Mouse (Mus musculus) midbrain, embryonic 10.5 days (tissue): ENCODE measurements around the gene Cops6. TPM values are rescaled to one million over a fixed set of nuclear protein-coding genes. Genes with fewer than 3 reads are reported as not detected.

ENCODE experiments used
- DNase-seq: peaks from one replicate; pipeline ENCODE4 v3.0.0-alpha.2; 2017; ENCODE audit warnings: low spot score
- H3K27ac ChIP-seq: fragments of 300-500 bp; sonication (generic); replicated peaks from 2 replicates; pipeline ENCODE4 v1.5.1; 2016; ENCODE audit warnings: mild to moderate bottlenecking
- H3K27me3 ChIP-seq: fragments of 300-500 bp; sonication (generic); 2 replicates; pipeline ENCODE4 v1.6.1; 2016; ENCODE audit warnings: low read depth, mild to moderate bottlenecking; ENCODE audit not compliant: poor library complexity, severe bottlenecking
- H3K36me3 ChIP-seq: fragments of 300-500 bp; sonication (generic); 2 replicates; pipeline ENCODE4 v1.6.1; 2016; ENCODE audit warnings: mild to moderate bottlenecking, moderate library complexity
- H3K4me1 ChIP-seq: fragments of 300-500 bp; sonication (generic); 2 replicates; pipeline ENCODE4 v1.6.1; 2016
- H3K4me3 ChIP-seq: fragments of 300-500 bp; sonication (generic); 2 replicates; pipeline ENCODE4 v1.5.1; 2016; ENCODE audit warnings: mild to moderate bottlenecking, moderate library complexity
- H3K9me3 ChIP-seq: fragments of 300-500 bp; sonication (generic); replicated peaks from 2 replicates; pipeline ENCODE4 v1.6.1; 2016; ENCODE audit warnings: mild to moderate bottlenecking
- WGBS: fragments of 180-500 bp; shearing (Covaris S2); methylation state at CpG from one replicate; pipeline ENCODE4 v1.1.7; 2016; 5-methylcytosine and 5-hydroxymethylcytosine counted together
- polyA plus RNA-seq: library from polyadenylated mRNA; unstranded; fragments of >200 nt; fragmentation: Nextera tagmentation; extraction: Ambion mirVana; gene quantifications from 2 replicates; pipeline ENCODE4 v1.2.1, GENCODE M21; 2016

Cops6 gene
- polyA plus RNA-seq, 1 experiment from 2014 or later: 369 TPM

DNA sequence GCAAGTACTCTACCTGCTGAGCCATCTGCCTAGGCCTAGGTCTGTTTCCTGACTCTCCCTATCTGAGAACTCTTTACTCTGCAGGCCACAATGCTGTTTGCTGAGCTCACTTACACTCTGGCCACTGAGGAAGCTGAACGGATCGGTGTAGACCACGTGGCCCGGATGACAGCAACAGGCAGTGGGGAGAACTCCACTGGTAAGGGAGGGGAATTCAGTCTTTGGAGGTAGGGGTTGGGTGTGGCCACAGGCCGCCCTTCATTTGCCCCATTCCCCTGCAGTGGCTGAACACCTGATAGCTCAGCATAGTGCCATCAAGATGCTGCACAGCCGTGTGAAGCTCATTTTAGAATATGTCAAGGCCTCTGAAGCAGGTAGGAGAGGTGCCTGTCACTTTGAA lies 2.2 kb downstream of the Cops6 start:
- H3K9me3 ChIP-seq: no peaks in the 10 kb centered on the region
- DNase-seq: no peak
- peak overlapping the region; percentile 18; the same call in 1 of the 2 replicates for H3K4me3 ChIP-seq
- no peak overlapping the region for H3K27ac ChIP-seq
- no peaks in the 10 kb centered on the region for H3K27me3 ChIP-seq
- peaks cover 19% of the 10 kb centered on the region for H3K4me1 ChIP-seq
- peaks cover 61% of the 10 kb centered on the region for H3K36me3 ChIP-seq
- 78% methylated on average over 6 of the region's 6 CpGs for WGBS

- Histone ChIP-seq H3K9me3 (no peaks in the 10 kb centered on the region), H3K4me3 (no peak overlapping the region; the same call in 1 of the 2 replicates), H3K27me3 (no peaks in the 10 kb centered on the region), H3K36me3 (peaks cover 67% of the 10 kb centered on the region), H3K4me1 (peaks cover 19% of the 10 kb centered on the region), H3K27ac (no peak overlapping the region)
- 75% methylated on average over 10 of the region's 10 CpGs for whole genome bisulfite sequencing
- no peak for DNase-seq
Measured at GRCm38 (mm10) chr5:138163610-138164009, 2.7 kb downstream of the Cops6 start.

DNA sequence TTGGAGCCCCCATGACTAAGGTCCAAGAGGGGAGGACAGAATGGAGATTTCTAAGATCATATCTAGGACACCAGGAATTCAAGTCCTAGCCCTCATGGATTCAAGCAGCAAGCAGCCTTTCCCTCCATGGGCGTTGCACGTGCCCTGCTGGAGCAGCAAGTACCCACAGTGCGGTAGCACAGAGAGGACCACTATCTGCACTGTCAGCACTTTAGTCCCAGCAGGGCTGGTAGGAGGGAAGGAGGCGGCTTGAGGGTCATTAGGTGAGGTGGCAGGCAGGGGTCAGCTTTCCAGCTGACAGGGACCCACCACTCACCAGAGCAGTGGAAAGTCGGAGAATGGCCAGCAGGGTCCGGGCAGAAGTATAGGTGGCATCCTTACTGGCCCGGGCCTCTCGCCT lies 4.7 kb downstream of the Cops6 start:
- WGBS: 83% methylated on average over 8 of the region's 8 CpGs
- Histone ChIP-seq H3K27me3 (no peaks in the 10 kb centered on the region), H3K36me3 (peaks cover 83% of the 10 kb centered on the region), H3K27ac (no peak overlapping the region), H3K9me3 (no peaks in the 10 kb centered on the region), H3K4me3 (peak overlapping the region; percentile 23; the same call in 1 of the 2 replicates), H3K4me1 (peaks cover 27% of the 10 kb centered on the region)
- DNase-seq: no peak

DNA sequence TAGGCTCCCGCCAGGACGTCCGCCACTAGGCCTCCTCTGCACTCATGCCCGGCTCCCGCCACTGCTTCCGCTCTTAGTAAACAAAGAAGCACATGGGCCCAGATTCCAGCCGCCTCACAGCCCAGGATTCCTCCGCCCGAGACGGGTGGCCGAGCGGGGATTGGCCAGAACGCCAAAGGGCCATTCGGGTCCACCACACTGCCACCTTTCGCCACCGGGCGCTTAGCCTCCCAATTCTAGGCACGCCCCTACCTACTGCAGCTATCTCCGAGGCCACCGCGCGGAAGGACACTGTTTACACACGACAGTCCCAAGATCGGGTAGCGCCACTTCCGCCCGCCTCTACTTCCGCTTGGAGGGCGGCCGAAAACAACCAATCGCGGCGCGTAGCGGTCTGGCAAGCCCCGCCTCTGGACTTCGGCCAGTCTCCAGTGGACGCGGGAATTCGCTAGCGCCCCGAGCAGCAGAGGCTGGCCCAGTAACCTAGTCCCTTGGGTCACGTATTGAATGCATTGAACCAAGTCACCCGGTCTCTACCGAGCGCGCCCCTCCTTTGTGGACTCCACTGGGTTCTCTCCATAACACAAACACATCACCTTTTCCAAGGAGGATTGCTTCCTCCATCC lies 10.2 kb downstream of the Cops6 start:
- DNase-seq: peak; percentile 97
- Histone ChIP-seq H3K36me3 (peaks cover 75% of the 10 kb centered on the region), H3K27me3 (no peaks in the 10 kb centered on the region), H3K9me3 (no peaks in the 10 kb centered on the region), H3K4me1 (peaks cover 32% of the 10 kb centered on the region), H3K4me3 (peak overlapping the region; percentile 77), H3K27ac (peak overlapping the region; percentile 96)
- under 1% methylated on average over 47 of the region's 47 CpGs for WGBS

GRCm38 (mm10) chr5:138171695-138172491 lies 11.0 kb downstream of the Cops6 start, which contains the start of the genes Ap4m1 and Mcm7:
TSS of gene Ap4m1 (plus strand) at chr5:138172002.
TSS of gene Mcm7 (minus strand) at chr5:138172422.
- Histone ChIP-seq H3K4me3 (peak within 1 kb of the TSS; percentile 77), H3K27me3 (no peaks in the 10 kb centered on the region), H3K36me3 (peaks cover 74% of the 10 kb centered on the region), H3K4me1 (peaks cover 32% of the 10 kb centered on the region), H3K27ac (peak within 1 kb of the TSS; percentile 96), H3K9me3 (no peaks in the 10 kb centered on the region)
- DNase-seq: peak; percentile 94
- under 1% methylated on average over 54 of the region's 54 CpGs for WGBS

DNA sequence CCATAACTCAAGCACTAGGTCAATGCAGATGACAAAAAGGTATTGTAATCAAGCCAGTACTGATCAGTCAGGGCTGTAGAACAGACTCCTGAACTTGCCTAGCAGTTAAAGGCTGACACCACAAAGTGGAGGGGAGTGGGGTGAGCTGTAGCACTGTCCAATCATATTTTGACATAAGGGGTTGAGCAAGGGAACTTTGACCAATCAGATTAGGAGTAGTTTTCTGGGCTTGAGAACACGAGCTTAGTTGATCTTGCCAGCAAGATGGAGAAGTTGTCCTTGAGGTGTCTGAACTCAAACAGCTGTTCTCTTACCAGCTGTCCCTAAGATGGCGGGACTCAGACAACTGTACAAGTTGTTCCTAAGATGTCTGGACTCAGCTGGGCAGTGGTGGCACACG lies 12.3 kb downstream of the Cops6 start:
- Histone ChIP-seq H3K9me3 (no peaks in the 10 kb centered on the region), H3K4me1 (peaks cover 32% of the 10 kb centered on the region), H3K27me3 (no peaks in the 10 kb centered on the region), H3K4me3 (peak overlapping the region; percentile 77), H3K27ac (no peak overlapping the region), H3K36me3 (peaks cover 74% of the 10 kb centered on the region)
- DNase-seq: no peak
- WGBS: 88% methylated on average over 3 of the region's 3 CpGs

DNA sequence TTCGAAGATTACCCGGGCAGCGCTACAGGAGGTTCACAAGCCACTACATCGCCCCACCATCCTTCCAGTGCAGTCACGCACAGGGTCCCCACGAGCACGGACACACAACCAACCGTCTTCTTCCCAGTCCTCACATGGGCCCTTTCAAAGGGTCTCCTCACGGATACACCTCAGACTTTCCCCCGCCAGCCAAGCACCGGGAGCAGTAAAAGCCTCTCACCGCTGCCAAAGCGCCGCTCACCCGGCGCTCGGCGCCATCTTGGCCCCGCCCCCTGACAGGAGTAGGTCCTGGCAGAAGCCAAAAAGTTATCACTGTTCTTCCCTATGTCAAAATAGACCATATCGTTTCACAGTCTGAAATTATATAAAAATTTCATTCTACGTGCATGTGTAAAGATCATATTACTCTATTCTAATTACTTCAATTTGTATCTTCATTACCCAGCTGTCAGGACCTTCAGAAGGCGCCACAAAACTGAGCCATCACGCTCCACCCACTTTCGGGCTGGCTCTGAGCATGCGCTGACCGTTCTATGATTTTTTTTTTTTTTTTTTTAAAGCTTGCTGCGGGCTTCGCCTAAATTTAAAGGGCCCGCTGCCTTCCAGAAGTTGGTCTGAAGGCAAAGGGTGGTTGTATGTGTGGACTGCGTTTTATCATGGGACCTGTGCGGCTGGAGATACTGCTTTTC lies 26.2 kb downstream of the Cops6 start, which contains the start of the genes Taf6 and Cnpy4:
TSS of gene Taf6 (minus strand) at position 502 of the 689 bp plus-strand sequence.
TSS of gene Cnpy4 (plus strand) at position 536 of the 689 bp plus-strand sequence.
- H3K27ac ChIP-seq: peak within 1 kb of the TSS; percentile 93
- peak within 1 kb of the TSS; percentile 85 for H3K4me3 ChIP-seq
- under 1% methylated on average over 31 of the region's 31 CpGs for WGBS
- peaks cover 58% of the 10 kb centered on the region for H3K36me3 ChIP-seq
- no peaks in the 10 kb centered on the region for H3K27me3 ChIP-seq
- DNase-seq: peak; percentile 83
- H3K4me1 ChIP-seq: peaks cover 22% of the 10 kb centered on the region
- H3K9me3 ChIP-seq: no peaks in the 10 kb centered on the region

- 2% methylated on average over 10 of the region's 10 CpGs for WGBS
- DNase-seq: peak; percentile 66
- Histone ChIP-seq H3K27ac (peak overlapping the region; percentile 93), H3K36me3 (peaks cover 58% of the 10 kb centered on the region), H3K9me3 (no peaks in the 10 kb centered on the region), H3K4me3 (peak overlapping the region; percentile 85), H3K27me3 (no peaks in the 10 kb centered on the region), H3K4me1 (peaks cover 22% of the 10 kb centered on the region)
Measured at GRCm38 (mm10) chr5:138187661-138188306, 26.9 kb downstream of the Cops6 start.

GRCm38 (mm10) chr5:138193771-138194727 lies 33.2 kb downstream of the Cops6 start, which contains the start of gene Mblac1:
TSS of gene Mblac1 (plus strand) at chr5:138194314.
- no peaks in the 10 kb centered on the region for H3K9me3 ChIP-seq
- H3K36me3 ChIP-seq: peaks cover 45% of the 10 kb centered on the region
- no peaks in the 10 kb centered on the region for H3K27me3 ChIP-seq
- H3K4me1 ChIP-seq: peaks cover 18% of the 10 kb centered on the region
- peak; percentile 82 for DNase-seq
- peak within 1 kb of the TSS; percentile 93 for H3K27ac ChIP-seq
- WGBS: 10% methylated on average over 54 of the region's 54 CpGs
- peak within 1 kb of the TSS; percentile 70 for H3K4me3 ChIP-seq

GRCm38 (mm10) chr5:138194755-138195345 lies 34.0 kb downstream of the Cops6 start:
- H3K27ac ChIP-seq: peak overlapping the region; percentile 93
- WGBS: 5% methylated on average over 29 of the region's 29 CpGs
- no peaks in the 10 kb centered on the region for H3K9me3 ChIP-seq
- peaks cover 37% of the 10 kb centered on the region for H3K36me3 ChIP-seq
- peaks cover 18% of the 10 kb centered on the region for H3K4me1 ChIP-seq
- H3K4me3 ChIP-seq: peak overlapping the region; percentile 70
- DNase-seq: peak; percentile 56
- no peaks in the 10 kb centered on the region for H3K27me3 ChIP-seq

GRCm38 (mm10) chr5:138195463-138195862 lies 34.6 kb downstream of the Cops6 start:
- no peak for DNase-seq
- no peaks in the 10 kb centered on the region for H3K9me3 ChIP-seq
- WGBS: 89% methylated on average over 7 of the region's 7 CpGs
- peak overlapping the region; percentile 93 for H3K27ac ChIP-seq
- peak overlapping the region; percentile 70 for H3K4me3 ChIP-seq
- no peaks in the 10 kb centered on the region for H3K27me3 ChIP-seq
- peaks cover 31% of the 10 kb centered on the region for H3K36me3 ChIP-seq
- H3K4me1 ChIP-seq: peaks cover 18% of the 10 kb centered on the region
